Mouse (Mus musculus) heart, postnatal 0 days (tissue): ENCODE measurements at regions not wholly inside any gene's neighbourhood (a gene's known extent, or its start where the extent isn't known, plus 50 kb on each side); places are given as distances from the start of the nearest gene placed in this dataset.
"Not testable (repeated sequence)": the region's sequence is repeated elsewhere in the genome, so short reads cannot be mapped to it uniquely, and the experiment has no call there.

ENCODE experiments used
- ATAC-seq: fragments of 200-750 bp; cut with Nextera tagmentation; 2 replicates; pipeline ENCODE4 v1.8.0; 2017; ENCODE audit warnings: low read depth, moderate number of reproducible peaks, moderate library complexity; ENCODE audit not compliant: insufficient read depth
- DNase-seq: peaks from one replicate; pipeline ENCODE4 v3.0.0-alpha.2; 2016; ENCODE audit warnings: low spot score
- H3K27ac ChIP-seq: fragments of 300-500 bp; sonication (generic); 2 replicates; pipeline ENCODE4 v1.5.1; 2014; ENCODE audit warnings: low read depth, mild to moderate bottlenecking
- H3K27me3 ChIP-seq: fragments of 300-500 bp; sonication (generic); 2 replicates; pipeline ENCODE4 v1.6.1; 2014; ENCODE audit warnings: low read length, mixed read lengths; ENCODE audit not compliant: control insufficient read depth, insufficient read depth
- H3K36me3 ChIP-seq: fragments of 300-500 bp; sonication (generic); replicated peaks from 2 replicates; pipeline ENCODE4 v1.6.1; 2014; ENCODE audit warnings: low read length, mixed read lengths; ENCODE audit not compliant: control insufficient read depth, insufficient read depth
- H3K4me1 ChIP-seq: fragments of 300-500 bp; sonication (generic); 2 replicates; pipeline ENCODE4 v1.6.1; 2014; ENCODE audit warnings: antibody characterized with exemption; ENCODE audit not compliant: control insufficient read depth, insufficient read depth
- H3K4me2 ChIP-seq: fragments of 300-500 bp; sonication (generic); 2 replicates; pipeline ENCODE4 v1.6.1; 2014; ENCODE audit warnings: low read depth, mild to moderate bottlenecking, low read length, moderate library complexity
- H3K4me3 ChIP-seq: fragments of 300-500 bp; sonication (generic); 2 replicates; pipeline ENCODE4 v1.5.1; 2014; ENCODE audit warnings: low read depth, low read length
- H3K9ac ChIP-seq: fragments of 300-500 bp; sonication (generic); replicated peaks from 2 replicates; pipeline ENCODE4 v1.6.1; 2014; ENCODE audit warnings: low read depth, low read length, mixed read lengths
- H3K9me3 ChIP-seq: fragments of 300-500 bp; sonication (generic); replicated peaks from 2 replicates; pipeline ENCODE4 v1.6.1; 2016; ENCODE audit warnings: low read length; ENCODE audit not compliant: control insufficient read depth
- CTCF ChIP-seq: IDR thresholded peaks from 2 replicates; pipeline ENCODE4 v1.5.1; 2016; ENCODE audit warnings: antibody characterized with exemption, control low read depth, low read depth
- EP300 ChIP-seq: IDR thresholded peaks from 2 replicates; pipeline ENCODE4 v1.6.1; 2016; ENCODE audit warnings: antibody characterized with exemption, low read depth
- WGBS: fragments of 180-500 bp; shearing (Covaris S2); extraction: QIAGEN DNeasy Blood & Tissue Kit; methylation state at CpG from one replicate; pipeline ENCODE4 v1.1.7; 2014; 5-methylcytosine and 5-hydroxymethylcytosine counted together

- ATAC-seq (no peak), DNase-seq (no peak)
- Histone ChIP-seq H3K36me3 (no peaks in the 10 kb centered on the region), H3K4me2 (no peak overlapping the region), H3K4me1 (no peaks in the 10 kb centered on the region), H3K27ac (no peak overlapping the region), H3K9ac (no peak overlapping the region), H3K9me3 (no peaks in the 10 kb centered on the region), H3K4me3 (no peak overlapping the region), H3K27me3 (no peaks in the 10 kb centered on the region)
- 45% methylated on average over 2 of the region's 2 CpGs for WGBS
- TF ChIP-seq EP300 (no peak), CTCF (no peak)
Observed at GRCm38 (mm10) chr11:93661657-93662056, 223.9 kb downstream of the Utp18 start.

GRCm38 (mm10) chr11:93660379-93660778 lies 225.2 kb downstream of the Utp18 start:
- Histone ChIP-seq H3K4me1 (no peaks in the 10 kb centered on the region), H3K4me3 (no peak overlapping the region), H3K9me3 (no peaks in the 10 kb centered on the region), H3K27ac (no peak overlapping the region), H3K9ac (no peak overlapping the region), H3K27me3 (no peaks in the 10 kb centered on the region), H3K4me2 (no peak overlapping the region), H3K36me3 (no peaks in the 10 kb centered on the region)
- WGBS, result 81% methylated on average over 7 of the region's 7 CpGs
- DNase-seq (no peak), ATAC-seq (no peak)
- TF ChIP-seq EP300, result no peak
- no peak for TF ChIP-seq CTCF

- no peak for TF ChIP-seq EP300
- TF ChIP-seq CTCF, result no peak
- ATAC-seq, result no peak
Observed at GRCm38 (mm10) chr11:93658719-93659118, 226.8 kb downstream of the Utp18 start.

GRCm38 (mm10) chr11:93655602-93656239 lies 229.8 kb downstream of the Utp18 start:
- Histone ChIP-seq H3K9ac (no peak overlapping the region), H3K27ac (no peak overlapping the region), H3K4me3 (no peak overlapping the region), H3K4me1 (no peaks in the 10 kb centered on the region), H3K9me3 (no peaks in the 10 kb centered on the region), H3K36me3 (no peaks in the 10 kb centered on the region), H3K4me2 (no peak overlapping the region), H3K27me3 (no peaks in the 10 kb centered on the region)
- 86% methylated on average over 9 of the region's 9 CpGs for WGBS
- no peak for DNase-seq
- ATAC-seq, result no peak
- TF ChIP-seq CTCF (no peak), EP300 (no peak)

More at GRCm38 (mm10) chr11:93658719-93659118, 226.8 kb downstream of the Utp18 start:
- no peak overlapping the region for H3K4me3 ChIP-seq
- H3K27ac ChIP-seq, result no peak overlapping the region
- H3K9me3 ChIP-seq, result no peaks in the 10 kb centered on the region
- H3K27me3 ChIP-seq, result no peaks in the 10 kb centered on the region
- no peaks in the 10 kb centered on the region for H3K36me3 ChIP-seq
- H3K4me1 ChIP-seq, result no peaks in the 10 kb centered on the region
- H3K9ac ChIP-seq, result no peak overlapping the region
- 79% methylated on average over 8 of the region's 8 CpGs for WGBS
- no peak for DNase-seq
- H3K4me2 ChIP-seq, result no peak overlapping the region

- TF ChIP-seq EP300 (no peak), CTCF (no peak)
- Histone ChIP-seq H3K4me3 (no peak overlapping the region), H3K4me2 (no peak overlapping the region), H3K9ac (no peak overlapping the region), H3K4me1 (no peaks in the 10 kb centered on the region), H3K9me3 (no peaks in the 10 kb centered on the region), H3K27ac (no peak overlapping the region), H3K27me3 (no peaks in the 10 kb centered on the region), H3K36me3 (no peaks in the 10 kb centered on the region)
- WGBS, result 80% methylated on average over 3 of the region's 3 CpGs
- DNase-seq (no peak), ATAC-seq (no peak)
Observed at GRCm38 (mm10) chr11:93653401-93653800, 232.2 kb downstream of the Utp18 start.

GRCm38 (mm10) chr11:93651966-93652365 lies 233.6 kb downstream of the Utp18 start:
- not testable (repeated sequence) for H3K27me3 ChIP-seq, DNase-seq, H3K9ac ChIP-seq, H3K36me3 ChIP-seq, ATAC-seq, H3K4me1 ChIP-seq, H3K4me3 ChIP-seq, H3K27ac ChIP-seq, H3K4me2 ChIP-seq, H3K9me3 ChIP-seq
